Comparison of ENCODE assay signal across 8 mouse cellular contexts in the genomic region with DNA sequence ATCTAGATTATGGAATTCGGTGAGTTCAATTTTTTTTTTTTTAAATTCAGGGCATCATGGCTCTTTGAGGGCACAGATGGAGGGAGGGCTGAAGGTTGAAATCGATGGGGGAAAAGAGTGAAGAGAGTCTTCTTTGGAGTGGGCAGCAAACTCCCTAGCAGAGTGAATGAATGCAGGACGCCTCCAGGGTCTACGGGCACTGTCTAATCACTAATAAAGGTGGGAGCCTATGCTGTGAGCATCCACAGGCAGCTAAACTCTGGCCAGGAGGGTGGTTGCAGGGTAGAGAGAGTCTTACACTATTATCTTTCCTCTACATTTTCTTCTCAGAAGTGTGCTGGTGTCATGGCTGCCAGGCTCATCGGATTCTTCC. TPM values are rescaled to one million over a fixed set of nuclear protein-coding genes. Genes with fewer than 3 reads are reported as not detected.
DNase-seq lines count a peak whose midpoint lies in the region; ATAC-seq and TF ChIP-seq lines count a peak whose summit lies in the region.

No protein-coding gene starts in this region.

- WGBS in lung, embryonic 16.5 days: 31% methylated on average over 5 of the region's 5 CpGs
- WGBS in limb, embryonic 10.5 days: 41% methylated on average over 5 of the region's 5 CpGs
- 22% methylated on average over 5 of the region's 5 CpGs for WGBS in olfactory bulb, adult 2 months

- TF ChIP-seq CTCF in embryonic fibroblast, embryonic 13.5 days (IDR thresholded peaks at IDR 0.05; ENCODE audit: borderline replicate concordance, insufficient read depth, low read length): no peak
- no peak for TF ChIP-seq CTCF in olfactory bulb, adult 2 months (IDR thresholded peaks at IDR 0.05; ENCODE audit: insufficient read depth, low read depth, low read length)

- H3K4me1 ChIP-seq in lung, embryonic 16.5 days (replicated peaks; ENCODE audit: control insufficient read depth, insufficient read depth, low read length): peaks cover 4% of the 10 kb centered on the region
- H3K4me1 ChIP-seq in embryonic fibroblast, embryonic 13.5 days (ENCODE audit: control insufficient read depth, insufficient read depth, low read length): no peaks in the 10 kb centered on the region
- H3K4me1 ChIP-seq in limb, embryonic 10.5 days: peaks cover 6% of the 10 kb centered on the region
- H3K4me1 ChIP-seq in olfactory bulb, adult 2 months (ENCODE audit: control insufficient read depth, insufficient read depth, low read length): no peaks in the 10 kb centered on the region

- H3K27me3 ChIP-seq in lung, embryonic 16.5 days (ENCODE audit: control insufficient read depth, insufficient read depth, low read depth, low read length): no peaks in the 10 kb centered on the region
- no peaks in the 10 kb centered on the region for H3K27me3 ChIP-seq in limb, embryonic 10.5 days (ENCODE audit: low read depth, poor library complexity, severe bottlenecking)

- H3K4me3 ChIP-seq in lung, embryonic 16.5 days (ENCODE audit: low read length): peak overlapping the region; percentile 60
- peak overlapping the region; percentile 88 for H3K4me3 ChIP-seq in embryonic fibroblast, embryonic 13.5 days (ENCODE audit: insufficient read depth, low read length)
- peak overlapping the region; percentile 63 for H3K4me3 ChIP-seq in limb, embryonic 10.5 days
- peak overlapping the region; percentile 45 for H3K4me3 ChIP-seq in olfactory bulb, adult 2 months (ENCODE audit: insufficient read depth, low read depth, low read length)

- ATAC-seq in lung, embryonic 16.5 days (ENCODE audit: low read depth): 0 out of 2 replicates have a peak, but pooled peaks have one; percentile 21

- H3K9ac ChIP-seq in lung, embryonic 16.5 days (ENCODE audit: low read length): peak overlapping the region; percentile 73

- peaks cover 5% of the 10 kb centered on the region for H3K36me3 ChIP-seq in lung, embryonic 16.5 days (ENCODE audit: control insufficient read depth, insufficient read depth, low read length)
- peaks cover 42% of the 10 kb centered on the region for H3K36me3 ChIP-seq in limb, embryonic 10.5 days

- no peak for DNase-seq in lung, postnatal 36 days
- no peak for DNase-seq in limb, embryonic 10.5 days (ENCODE audit: low spot score)
- no peak for DNase-seq in urinary bladder, adult 2 months (ENCODE audit: low spot score)
- DNase-seq in spleen, postnatal 36 days (ENCODE audit: low spot score in 2 of 2): no peak
- DNase-seq in adrenal gland, postnatal 4 days (ENCODE audit: low spot score in 2 of 2): no peak

- H3K4me2 ChIP-seq in lung, embryonic 16.5 days (ENCODE audit: low read depth, low read length): peak overlapping the region; percentile 82

- H3K27ac ChIP-seq in lung, embryonic 16.5 days (ENCODE audit: low read length): no peak overlapping the region
- H3K27ac ChIP-seq in embryonic fibroblast, embryonic 13.5 days (ENCODE audit: insufficient read depth, low read length): no peak overlapping the region
- peak overlapping the region; percentile 73; the same call in 1 of the 2 replicates for H3K27ac ChIP-seq in limb, embryonic 10.5 days
- H3K27ac ChIP-seq in olfactory bulb, adult 2 months (ENCODE audit: insufficient read depth, low read depth, low read length): no peak overlapping the region

- no peak for TF ChIP-seq POLR2A in embryonic fibroblast, embryonic 13.5 days (IDR thresholded peaks at IDR 0.05; ENCODE audit: low read depth, low read length)
- TF ChIP-seq POLR2A in olfactory bulb, adult 2 months (IDR thresholded peaks at IDR 0.05; ENCODE audit: insufficient read depth, low read depth, low read length): no peak

- H3K9me3 ChIP-seq in lung, embryonic 16.5 days (ENCODE audit: control insufficient read depth, low read length): no peaks in the 10 kb centered on the region
- no peaks in the 10 kb centered on the region for H3K9me3 ChIP-seq in limb, embryonic 10.5 days (replicated peaks)

RNA-seq across cellular contexts. Expression of a gene that starts 0.4 kb away (rescaled TPM):
- 46.4 and 47.1 TPM in 2 replicates for polyA plus RNA-seq in lung, embryonic 16.5 days (2015; fragmentation: Nextera tagmentation; extraction: Ambion mirVana)
- 86.8 and 103 TPM in 2 replicates for polyA plus RNA-seq in embryonic fibroblast, embryonic 13.5 days (2011; ENCODE audit: insufficient read length, low read depth, missing spikeins)
- 34.8 and 34.9 TPM in 2 replicates for polyA plus RNA-seq in limb, embryonic 10.5 days (2016; fragmentation: Nextera tagmentation; extraction: Ambion mirVana)
- polyA plus RNA-seq in olfactory bulb, adult 2 months (2012; ENCODE audit: insufficient read depth, insufficient read length, low replicate concordance, missing spikeins): not detected in 2 replicates
- polyA plus RNA-seq in urinary bladder, adult 2 months (2012; rRNA removed): 58.7 and 60.8 TPM in 2 replicates
- 10 to 100 TPM; 60.8 to 61.2 TPM for total RNA-seq in adrenal gland, postnatal 4 days (2021)

RNA-seq across cellular contexts. Expression of a gene that starts 11.9 kb away (rescaled TPM):
- 57.7 and 65.4 TPM in 2 replicates for polyA plus RNA-seq in lung, embryonic 16.5 days (2015; fragmentation: Nextera tagmentation; extraction: Ambion mirVana)
- polyA plus RNA-seq in embryonic fibroblast, embryonic 13.5 days (2011; ENCODE audit: insufficient read length, low read depth, missing spikeins): 60.8 and 83.1 TPM in 2 replicates
- 12.2 and 26.8 TPM in 2 replicates for polyA plus RNA-seq in limb, embryonic 10.5 days (2016; fragmentation: Nextera tagmentation; extraction: Ambion mirVana)
- polyA plus RNA-seq in olfactory bulb, adult 2 months (2012; ENCODE audit: insufficient read depth, insufficient read length, low replicate concordance, missing spikeins): not detected in 2 replicates
- polyA plus RNA-seq in urinary bladder, adult 2 months (2012; rRNA removed): 59.3 and 69.8 TPM in 2 replicates
- total RNA-seq in adrenal gland, postnatal 4 days (2021): 10 to 100 TPM; 31.1 to 36.7 TPM

RNA-seq across cellular contexts. Expression of a gene that starts 20.2 kb away (rescaled TPM):
- polyA plus RNA-seq in lung, embryonic 16.5 days (2015; fragmentation: Nextera tagmentation; extraction: Ambion mirVana): 19.4 and 22.2 TPM in 2 replicates
- 46.9 and 49.5 TPM in 2 replicates for polyA plus RNA-seq in embryonic fibroblast, embryonic 13.5 days (2011; ENCODE audit: insufficient read length, low read depth, missing spikeins)
- polyA plus RNA-seq in limb, embryonic 10.5 days (2016; fragmentation: Nextera tagmentation; extraction: Ambion mirVana): 32.2 and 35.0 TPM in 2 replicates
- polyA plus RNA-seq in olfactory bulb, adult 2 months (2012; ENCODE audit: insufficient read depth, insufficient read length, low replicate concordance, missing spikeins): not detected in 2 replicates
- polyA plus RNA-seq in urinary bladder, adult 2 months (2012; rRNA removed): 32.9 and 42.3 TPM in 2 replicates
- 10 to 100 TPM; 27.2 to 34.1 TPM for total RNA-seq in adrenal gland, postnatal 4 days (2021)

RNA-seq across cellular contexts. Expression of a gene that starts 23.8 kb away (rescaled TPM):
- 174 and 188 TPM in 2 replicates for polyA plus RNA-seq in lung, embryonic 16.5 days (2015; fragmentation: Nextera tagmentation; extraction: Ambion mirVana)
- 96.9 and 98.6 TPM in 2 replicates for polyA plus RNA-seq in embryonic fibroblast, embryonic 13.5 days (2011; ENCODE audit: insufficient read length, low read depth, missing spikeins)
- polyA plus RNA-seq in limb, embryonic 10.5 days (2016; fragmentation: Nextera tagmentation; extraction: Ambion mirVana): 250 and 265 TPM in 2 replicates
- not detected in 2 replicates for polyA plus RNA-seq in olfactory bulb, adult 2 months (2012; ENCODE audit: insufficient read depth, insufficient read length, low replicate concordance, missing spikeins)
- polyA plus RNA-seq in urinary bladder, adult 2 months (2012; rRNA removed): 112 and 131 TPM in 2 replicates
- total RNA-seq in adrenal gland, postnatal 4 days (2021): 100 to 1,000 TPM; 179 to 182 TPM

RNA-seq across cellular contexts. Expression of a gene that starts 25.7 kb away (rescaled TPM):
- polyA plus RNA-seq in lung, embryonic 16.5 days (2015; fragmentation: Nextera tagmentation; extraction: Ambion mirVana): 151 and 162 TPM in 2 replicates
- 1.1 and 2.5 TPM in 2 replicates for polyA plus RNA-seq in embryonic fibroblast, embryonic 13.5 days (2011; ENCODE audit: insufficient read length, low read depth, missing spikeins)
- 0.24 and 0.74 TPM in 2 replicates for polyA plus RNA-seq in limb, embryonic 10.5 days (2016; fragmentation: Nextera tagmentation; extraction: Ambion mirVana)
- not detected in 2 replicates for polyA plus RNA-seq in olfactory bulb, adult 2 months (2012; ENCODE audit: insufficient read depth, insufficient read length, low replicate concordance, missing spikeins)
- 0.94 and 1.2 TPM in 2 replicates for polyA plus RNA-seq in urinary bladder, adult 2 months (2012; rRNA removed)
- total RNA-seq in adrenal gland, postnatal 4 days (2021): 1 to 10 TPM; 1.2 to 8.9 TPM

Comparison
In these comparisons a context has a peak if more than half of its experiments do, and no peak if none do; other contexts are left out.
1. RNA of a gene that starts 11.9 kb away (polyA plus RNA-seq): 60.8 to 83.1 TPM in embryonic fibroblast, embryonic 13.5 days, 59.3 to 69.8 TPM in urinary bladder, adult 2 months, 57.7 to 65.4 TPM in lung, embryonic 16.5 days and 12.2 to 26.8 TPM in limb, embryonic 10.5 days; not detected in olfactory bulb, adult 2 months; every median in the first group is over 10 times any median in the second.
2. RNA of a gene that starts 20.2 kb away (polyA plus RNA-seq): 46.9 to 49.5 TPM in embryonic fibroblast, embryonic 13.5 days, 32.2 to 35.0 TPM in limb, embryonic 10.5 days, 32.9 to 42.3 TPM in urinary bladder, adult 2 months and 19.4 to 22.2 TPM in lung, embryonic 16.5 days; not detected in olfactory bulb, adult 2 months; every median in the first group is over 10 times any median in the second.
3. Peak in every context shown above with its lines, with median percentiles within 50 percentile points of each other: H3K4me3 ChIP-seq.